Mouse (Mus musculus) mature B cell (primary cell): Measurements from ENCODE around the gene 1700057G04Rik.

ENCODE experiments used
- in situ Hi-C: fragments of 300-500 bp; cut with MboI; formaldehyde crosslinking; loops from 2 replicates; pipeline ENCODE4 v1.14.3; 2019

1700057G04Rik gene

GRCm38 (mm10) chr9:92385831-92386230 lies 76.7 kb downstream of the 1700057G04Rik start:
- in situ Hi-C loops: no loop called here

GRCm38 (mm10) chr9:92386871-92387270 lies 77.7 kb downstream of the 1700057G04Rik start:
- in situ Hi-C loops: no loop called here

- in situ Hi-C loops: no loop called here
These were observed 78.2 kb downstream of the 1700057G04Rik start for GRCm38 (mm10) chr9:92387404-92387803.

GRCm38 (mm10) chr9:92402628-92403027 lies 93.5 kb downstream of the 1700057G04Rik start:
- in situ Hi-C loops: no loop called here
